Mouse (Mus musculus): ENCODE data around the gene Ubr4. TPM values are rescaled to one million over a fixed set of nuclear protein-coding genes. Genes with fewer than 3 reads are reported as not detected.
A peak's percentile ranks its signal among the peaks of the same experiment; 100 is the strongest.

The Ubr4 gene
- polyA plus RNA-seq, 1 experiment from 2014 or later, result 27.5 TPM

GRCm38 (mm10) chr4:139334631-139335295 lies 17.6 kb upstream of the Ubr4 start:
- Histone ChIP-seq H3K27me3 (replicated peaks; ENCODE audit: control insufficient read depth, insufficient read depth, low read length) (no peaks in the 10 kb centered on the region), H3K4me2 (replicated peaks; ENCODE audit: low read depth) (no peak overlapping the region), H3K9me3 (ENCODE audit: control insufficient read depth) (no peaks in the 10 kb centered on the region), H3K9ac (ENCODE audit: low read depth, low read length) (no peak overlapping the region), H3K4me3 (ENCODE audit: low read depth, low read length) (no peak overlapping the region), H3K36me3 (ENCODE audit: control insufficient read depth, insufficient read depth) (no peaks in the 10 kb centered on the region), H3K4me1 (replicated peaks; ENCODE audit: control insufficient read depth, insufficient read depth, low read length) (0 out of 2 replicates have a peak, but pooled peaks cover 2% of the 10 kb centered on the region), H3K27ac (ENCODE audit: low read depth, low read length) (no peak overlapping the region)
- WGBS, result 23% methylated on average over 8 of the region's 9 CpGs
- peak; percentile 42; the same call in 1 of the 2 replicates for ATAC-seq
- no peak for TF ChIP-seq CTCF (IDR thresholded peaks at IDR 0.05; ENCODE audit: low read depth)

GRCm38 (mm10) chr4:139335507-139335906 lies 16.9 kb upstream of the Ubr4 start:
- H3K9me3 ChIP-seq (ENCODE audit: control insufficient read depth), result no peaks in the 10 kb centered on the region
- no peaks in the 10 kb centered on the region for H3K36me3 ChIP-seq (ENCODE audit: control insufficient read depth, insufficient read depth)
- H3K27ac ChIP-seq (ENCODE audit: low read depth, low read length), result no peak overlapping the region
- H3K9ac ChIP-seq (ENCODE audit: low read depth, low read length), result no peak overlapping the region
- H3K4me1 ChIP-seq (replicated peaks; ENCODE audit: control insufficient read depth, insufficient read depth, low read length), result 0 out of 2 replicates have a peak, but pooled peaks cover 2% of the 10 kb centered on the region
- no peaks in the 10 kb centered on the region for H3K27me3 ChIP-seq (replicated peaks; ENCODE audit: control insufficient read depth, insufficient read depth, low read length)
- ATAC-seq, result 0 out of 2 replicates have a peak, but pooled peaks have one; percentile 13
- no peak overlapping the region for H3K4me3 ChIP-seq (ENCODE audit: low read depth, low read length)
- H3K4me2 ChIP-seq (replicated peaks; ENCODE audit: low read depth), result no peak overlapping the region
- WGBS, result 44% methylated on average over 7 of the region's 7 CpGs
- no peak for TF ChIP-seq CTCF (IDR thresholded peaks at IDR 0.05; ENCODE audit: low read depth)

GRCm38 (mm10) chr4:139336822-139337483 lies 15.5 kb upstream of the Ubr4 start:
- no peaks in the 10 kb centered on the region for H3K9me3 ChIP-seq (ENCODE audit: control insufficient read depth)
- 23% methylated on average over 24 of the region's 24 CpGs for WGBS
- no peaks in the 10 kb centered on the region for H3K4me1 ChIP-seq (replicated peaks; ENCODE audit: control insufficient read depth, insufficient read depth, low read length)
- H3K9ac ChIP-seq (ENCODE audit: low read depth, low read length), result peak overlapping the region; percentile 37; the same call in 1 of the 2 replicates
- H3K36me3 ChIP-seq (ENCODE audit: control insufficient read depth, insufficient read depth), result no peaks in the 10 kb centered on the region
- H3K27ac ChIP-seq (ENCODE audit: low read depth, low read length), result no peak overlapping the region
- H3K4me2 ChIP-seq (replicated peaks; ENCODE audit: low read depth), result peak overlapping the region; percentile 65
- peak; percentile 71 for ATAC-seq
- H3K4me3 ChIP-seq (ENCODE audit: low read depth, low read length), result peak overlapping the region; percentile 28
- peak; percentile 91 for TF ChIP-seq CTCF (IDR thresholded peaks at IDR 0.05; ENCODE audit: low read depth)
- H3K27me3 ChIP-seq (replicated peaks; ENCODE audit: control insufficient read depth, insufficient read depth, low read length), result no peaks in the 10 kb centered on the region

GRCm38 (mm10) chr4:139338145-139338544 lies 14.3 kb upstream of the Ubr4 start:
- Histone ChIP-seq H3K27ac (ENCODE audit: low read depth, low read length) (no peak overlapping the region), H3K4me1 (replicated peaks; ENCODE audit: control insufficient read depth, insufficient read depth, low read length) (no peaks in the 10 kb centered on the region), H3K9ac (ENCODE audit: low read depth, low read length) (no peak overlapping the region), H3K36me3 (ENCODE audit: control insufficient read depth, insufficient read depth) (no peaks in the 10 kb centered on the region), H3K4me3 (ENCODE audit: low read depth, low read length) (no peak overlapping the region), H3K4me2 (replicated peaks; ENCODE audit: low read depth) (no peak overlapping the region), H3K9me3 (ENCODE audit: control insufficient read depth) (no peaks in the 10 kb centered on the region), H3K27me3 (replicated peaks; ENCODE audit: control insufficient read depth, insufficient read depth, low read length) (no peaks in the 10 kb centered on the region)
- WGBS, result 49% methylated on average over 33 of the region's 33 CpGs
- peak; percentile 46; the same call in 1 of the 2 replicates for ATAC-seq
- no peak for TF ChIP-seq CTCF (IDR thresholded peaks at IDR 0.05; ENCODE audit: low read depth)

- no peaks in the 10 kb centered on the region for H3K27me3 ChIP-seq (replicated peaks; ENCODE audit: control insufficient read depth, insufficient read depth, low read length)
- H3K9me3 ChIP-seq (ENCODE audit: control insufficient read depth), result no peaks in the 10 kb centered on the region
- no peaks in the 10 kb centered on the region for H3K4me1 ChIP-seq (replicated peaks; ENCODE audit: control insufficient read depth, insufficient read depth, low read length)
- peaks cover under 1% of the 10 kb centered on the region; the same call in 1 of the 2 replicates for H3K36me3 ChIP-seq (ENCODE audit: control insufficient read depth, insufficient read depth)
- no peak overlapping the region for H3K27ac ChIP-seq (ENCODE audit: low read depth, low read length)
- TF ChIP-seq CTCF (IDR thresholded peaks at IDR 0.05; ENCODE audit: low read depth), result no peak
- no peak overlapping the region for H3K4me3 ChIP-seq (ENCODE audit: low read depth, low read length)
- H3K9ac ChIP-seq (ENCODE audit: low read depth, low read length), result no peak overlapping the region
- 83% methylated on average over 4 of the region's 4 CpGs for WGBS
- no peak for ATAC-seq
- H3K4me2 ChIP-seq (replicated peaks; ENCODE audit: low read depth), result no peak overlapping the region
These were observed 11.6 kb upstream of the Ubr4 start for GRCm38 (mm10) chr4:139340835-139341234.

- Histone ChIP-seq H3K4me3 (ENCODE audit: low read depth, low read length) (no peak overlapping the region), H3K9ac (ENCODE audit: low read depth, low read length) (no peak overlapping the region), H3K27me3 (replicated peaks; ENCODE audit: control insufficient read depth, insufficient read depth, low read length) (no peaks in the 10 kb centered on the region), H3K4me1 (replicated peaks; ENCODE audit: control insufficient read depth, insufficient read depth, low read length) (no peaks in the 10 kb centered on the region), H3K27ac (ENCODE audit: low read depth, low read length) (no peak overlapping the region), H3K9me3 (ENCODE audit: control insufficient read depth) (no peaks in the 10 kb centered on the region), H3K36me3 (ENCODE audit: control insufficient read depth, insufficient read depth) (peaks cover 9% of the 10 kb centered on the region), H3K4me2 (replicated peaks; ENCODE audit: low read depth) (no peak overlapping the region)
- 68% methylated on average over 7 of the region's 7 CpGs for WGBS
- no peak for TF ChIP-seq CTCF (IDR thresholded peaks at IDR 0.05; ENCODE audit: low read depth)
- ATAC-seq, result no peak
These were observed 10.7 kb upstream of the Ubr4 start for GRCm38 (mm10) chr4:139341556-139342233.
